Mouse (Mus musculus) lung, postnatal 4 days (tissue): ENCODE results near the gene Rab4b.

Experiments
- DNase-seq, 2 experiments: peaks; one replicate each; pipeline ENCODE4 v3.0.0; 2021

Rab4b gene

GRCm38 (mm10) chr7:27158171-27158570, 20.5 kb downstream of the Rab4b start:
- no peak for DNase-seq

- DNase-seq = no peak
Measured at GRCm38 (mm10) chr7:27156005-27156404, 22.7 kb downstream of the Rab4b start.

- DNase-seq = peak; percentile 65 to 77
Measured at GRCm38 (mm10) chr7:27153205-27153764, 25.4 kb downstream of the Rab4b start, which contains the start of gene Cyp2t4. TSS of gene Cyp2t4 (plus strand) at chr7:27153714.

GRCm38 (mm10) chr7:27136410-27136996, 42.2 kb downstream of the Rab4b start:
- no peak for DNase-seq

- DNase-seq = no peak
Measured at GRCm38 (mm10) chr7:27133757-27134156, 44.9 kb downstream of the Rab4b start.

GRCm38 (mm10) chr7:27133156-27133555, 45.5 kb downstream of the Rab4b start:
- DNase-seq = peak; percentile 37 to 47

- DNase-seq = peak in 1 of 2 experiments; percentile 60
Measured at GRCm38 (mm10) chr7:27132588-27132987, 46.1 kb downstream of the Rab4b start.

- no peak for DNase-seq
Measured at GRCm38 (mm10) chr7:27131387-27131786, 47.3 kb downstream of the Rab4b start.

GRCm38 (mm10) chr7:27130521-27131370, 48.0 kb downstream of the Rab4b start:
- DNase-seq = no peak

- no peak for DNase-seq
Measured at GRCm38 (mm10) chr7:27129811-27130210, 48.9 kb downstream of the Rab4b start.

GRCm38 (mm10) chr7:27128946-27129345, 49.8 kb downstream of the Rab4b start:
- DNase-seq = no peak

GRCm38 (mm10) chr7:27128162-27128561, 50.5 kb downstream of the Rab4b start:
- DNase-seq = peak; percentile 41 to 62

- no peak for DNase-seq
Measured at GRCm38 (mm10) chr7:27124969-27125368, 53.7 kb downstream of the Rab4b start.

GRCm38 (mm10) chr7:27124305-27124832, 54.3 kb downstream of the Rab4b start:
- no peak for DNase-seq

GRCm38 (mm10) chr7:27119676-27120075, 59.0 kb downstream of the Rab4b start, which contains the start of gene Cyp2f2:
TSS of gene Cyp2f2 (plus strand) at chr7:27119909.
- peak; percentile 27 to 29 for DNase-seq
